Mouse (Mus musculus): ENCODE data around the gene Capn12. TPM values are rescaled to one million over a fixed set of nuclear protein-coding genes. Genes with fewer than 3 reads are reported as not detected.

The Capn12 gene
- total and polyA plus RNA-seq, 3 experiments: 0.17 TPM; not detected in 2

GRCm38 (mm10) chr7:28923865-28924291 lies 42.7 kb downstream of the Capn12 start:
- H3K4me1 ChIP-seq (ENCODE audit: control insufficient read depth in 1 of 2, insufficient read depth in 2 of 2): peaks cover 2 to 53% of the 10 kb centered on the region in 2 experiments; a peak in 3 of 4 replicates
- H3K4me2 ChIP-seq (ENCODE audit: insufficient read depth, low read depth, poor library complexity, severe bottlenecking): no peak overlapping the region
- H3K27me3 ChIP-seq (replicated peaks): no peaks in the 10 kb centered on the region
- dilution Hi-C loops (cut with MboI; ENCODE audit: extremely low pct_ligation_motif_present, extremely low pct_unique_long_range_greater_than_20kb, low sequenced_read_pairs): no loop called here
- in situ Hi-C loops (cut with MboI; ENCODE audit: low pct_ligation_motif_present, low pct_unique_long_range_greater_than_20kb, low sequenced_read_pairs): no loop called here
- H3K79me2 ChIP-seq (replicated peaks; ENCODE audit: control insufficient read depth, extremely low read depth, insufficient read depth, poor library complexity, severe bottlenecking): peaks cover 2% of the 10 kb centered on the region
- no peak overlapping the region for H3K4me3 ChIP-seq (replicated peaks in 1 of 3; ENCODE audit: low read depth in 2 of 3, low read length in 2 of 3, poor library complexity in 1 of 3)
- DNase-seq (ENCODE audit: extremely low read depth): no peak
- H3K36me3 ChIP-seq (replicated peaks in 1 of 2; ENCODE audit: control insufficient read depth in 1 of 2, insufficient read depth in 1 of 2, low read length in 1 of 2): peaks cover 6 to 75% of the 10 kb centered on the region in 2 experiments
- TF ChIP-seq MXI1 (IDR thresholded peaks at IDR 0.05; ENCODE audit: low read depth, low read length): no peak
- no peak for TF ChIP-seq CTCF (conservative IDR thresholded peaks at IDR 0.05 in 1 of 2, IDR thresholded peaks at IDR 0.05 in 1 of 2; ENCODE audit: low read depth in 2 of 2, low read length in 2 of 2)
- no peak for TF ChIP-seq CHD2 (IDR thresholded peaks at IDR 0.05; ENCODE audit: low read length)
- TF ChIP-seq MAFK (IDR thresholded peaks at IDR 0.05; ENCODE audit: insufficient replicate concordance, low read length): no peak
- no peak for TF ChIP-seq E2F4 (IDR thresholded peaks at IDR 0.05; ENCODE audit: insufficient replicate concordance, low read depth, low read length)
- TF ChIP-seq CHD1 (IDR thresholded peaks at IDR 0.05; ENCODE audit: low read depth, low read length): no peak
- no peak for TF ChIP-seq JUN (IDR thresholded peaks at IDR 0.05; ENCODE audit: insufficient read depth, low read depth, low read length)
- TF ChIP-seq MAX (IDR thresholded peaks at IDR 0.05; ENCODE audit: low read length): no peak
- no peak for TF ChIP-seq JUND (conservative IDR thresholded peaks at IDR 0.05; ENCODE audit: low read depth, low read length)
- no peak for TF ChIP-seq POLR2AphosphoS2 (IDR thresholded peaks at IDR 0.05; ENCODE audit: low read depth, low read length)
- TF ChIP-seq SIN3A (IDR thresholded peaks at IDR 0.05; ENCODE audit: low read length): no peak
- no peak for TF ChIP-seq KAT2A (IDR thresholded peaks at IDR 0.05; ENCODE audit: insufficient replicate concordance, low read length)
- TF ChIP-seq ZKSCAN1 (IDR thresholded peaks at IDR 0.05; ENCODE audit: borderline replicate concordance, low read depth, low read length): no peak
- no peak for TF ChIP-seq SMC3 (IDR thresholded peaks at IDR 0.05; ENCODE audit: low read depth, low read length)
- no peak for TF ChIP-seq ZNF384 (IDR thresholded peaks at IDR 0.05; ENCODE audit: low read depth, low read length)
- no peak for TF ChIP-seq USF2 (conservative IDR thresholded peaks at IDR 0.05; ENCODE audit: low read depth, low read length)
- no peak for TF ChIP-seq NRF1 (IDR thresholded peaks at IDR 0.05; ENCODE audit: low read depth, low read length)
- no peak for TF ChIP-seq ZC3H11A (IDR thresholded peaks at IDR 0.05; ENCODE audit: low read depth, low read length)
- no peak for TF ChIP-seq MYC (IDR thresholded peaks at IDR 0.05; ENCODE audit: low read depth, low read length)
- H3K9me3 ChIP-seq (replicated peaks; ENCODE audit: low read length): no peaks in the 10 kb centered on the region
- H3K9ac ChIP-seq (ENCODE audit: insufficient read depth, low read depth): no peak overlapping the region
- H3K27ac ChIP-seq (ENCODE audit: insufficient read depth, low read depth): no peak overlapping the region

GRCm38 (mm10) chr7:28924802-28925201 lies 43.6 kb downstream of the Capn12 start:
- peaks cover 2% of the 10 kb centered on the region for H3K79me2 ChIP-seq (replicated peaks; ENCODE audit: control insufficient read depth, extremely low read depth, insufficient read depth, poor library complexity, severe bottlenecking)
- H3K9me3 ChIP-seq (replicated peaks; ENCODE audit: low read length): no peaks in the 10 kb centered on the region
- H3K27me3 ChIP-seq (replicated peaks): no peaks in the 10 kb centered on the region
- no peak overlapping the region for H3K9ac ChIP-seq (ENCODE audit: insufficient read depth, low read depth)
- H3K4me2 ChIP-seq (ENCODE audit: insufficient read depth, low read depth, poor library complexity, severe bottlenecking): no peak overlapping the region
- H3K36me3 ChIP-seq (replicated peaks in 1 of 2; ENCODE audit: control insufficient read depth in 1 of 2, insufficient read depth in 1 of 2, low read length in 1 of 2): peaks cover 4 to 75% of the 10 kb centered on the region in 2 experiments
- no peak overlapping the region for H3K27ac ChIP-seq (ENCODE audit: insufficient read depth, low read depth)
- TF ChIP-seq KAT2A (IDR thresholded peaks at IDR 0.05; ENCODE audit: insufficient replicate concordance, low read length) (no peak), POLR2AphosphoS2 (IDR thresholded peaks at IDR 0.05; ENCODE audit: low read depth, low read length) (no peak), MAFK (IDR thresholded peaks at IDR 0.05; ENCODE audit: insufficient replicate concordance, low read length) (no peak), IRF4 (IDR thresholded peaks at IDR 0.05; ENCODE audit: low read depth, low read length) (no peak), HCFC1 (IDR thresholded peaks at IDR 0.05; ENCODE audit: low read depth, low read length) (no peak), JUND (conservative IDR thresholded peaks at IDR 0.05; ENCODE audit: low read depth, low read length) (no peak), POLR2A (IDR thresholded peaks at IDR 0.05; ENCODE audit: low read depth, low read length) (no peak), SMC3 (IDR thresholded peaks at IDR 0.05; ENCODE audit: low read depth, low read length) (no peak), ZMIZ1 (IDR thresholded peaks at IDR 0.05; ENCODE audit: low read depth, low read length) (no peak), MYC (IDR thresholded peaks at IDR 0.05; ENCODE audit: low read depth, low read length) (no peak), USF1 (IDR thresholded peaks at IDR 0.05; ENCODE audit: low read depth, low read length) (no peak), ZC3H11A (IDR thresholded peaks at IDR 0.05; ENCODE audit: low read depth, low read length) (no peak), MEF2A (IDR thresholded peaks at IDR 0.05; ENCODE audit: borderline replicate concordance, low read depth, low read length) (no peak), GABPA (IDR thresholded peaks at IDR 0.05; ENCODE audit: insufficient replicate concordance, low read depth, low read length) (no peak), USF2 (conservative IDR thresholded peaks at IDR 0.05; ENCODE audit: low read depth, low read length) (no peak), UBTF (IDR thresholded peaks at IDR 0.05; ENCODE audit: low read depth, low read length) (no peak)
- DNase-seq (ENCODE audit: extremely low read depth): no peak
- H3K4me3 ChIP-seq (replicated peaks in 1 of 3; ENCODE audit: low read depth in 2 of 3, low read length in 2 of 3, poor library complexity in 1 of 3): no peak overlapping the region
- dilution Hi-C loops (cut with MboI; ENCODE audit: extremely low pct_ligation_motif_present, extremely low pct_unique_long_range_greater_than_20kb, low sequenced_read_pairs): no loop called here
- in situ Hi-C loops (cut with MboI; ENCODE audit: low pct_ligation_motif_present, low pct_unique_long_range_greater_than_20kb, low sequenced_read_pairs): no loop called here
- H3K4me1 ChIP-seq (ENCODE audit: control insufficient read depth in 1 of 2, insufficient read depth in 2 of 2): peaks cover 2 to 47% of the 10 kb centered on the region in 2 experiments; a peak in 3 of 4 replicates
